Mouse (Mus musculus) B cell, adult (primary cell): Measurements from ENCODE around the gene Gm11992. TPM values are rescaled to one million over a fixed set of nuclear protein-coding genes. Genes with fewer than 3 reads are reported as not detected.

Experiments used
- total RNA-seq: library from RNA; stranded (reverse); gene quantifications from 4 replicates; pipeline ENCODE4 v1.2.4, GENCODE M21; 2023; ENCODE audit not compliant: inconsistent age

Gm11992 gene
- total RNA-seq: not detected in 4 replicates

GRCm38 (mm10) chr11:9048011-9048702 lies at the start of gene Gm11992:
TSS of gene Gm11992 (plus strand) at chr11:9048594.

GRCm38 (mm10) chr11:9010853-9011339 lies 37.5 kb upstream of the Gm11992 start, which contains the start of gene Hus1:
TSS of gene Hus1 (minus strand) at chr11:9011191.

GRCm38 (mm10) chr11:9048703-9049060 lies 288 bp downstream of the Gm11992 start, which contains the start of gene Sun3:
TSS of gene Sun3 (minus strand) at chr11:9048991.

GRCm38 (mm10) chr11:9118050-9118420 lies 69.6 kb downstream of the Gm11992 start, which contains the start of gene Upp1:
TSS of gene Upp1 (plus strand) at chr11:9118103.

Other genes starting within 250 kb of the Gm11992 start
- 0.29 to 0.87 TPM (median 0.38 TPM) in 3 of 4 replicates, not detected in the other for gene Pkd1l1, start 75.3 kb upstream of the Gm11992 start, total RNA-seq
- 13.5 to 20.0 TPM (median 14.5 TPM) in 4 replicates for gene Hus1, start 37.4 kb upstream of the Gm11992 start, total RNA-seq
- not detected in 4 replicates for gene Sun3, start 397 bp downstream of the Gm11992 start, total RNA-seq
- gene Upp1, start 69.5 kb downstream of the Gm11992 start, total RNA-seq: not detected in 4 replicates
- gene Abca13, start 143.3 kb downstream of the Gm11992 start, total RNA-seq: 0.03 TPM in 2 of 4 replicates, not detected in the others